Mouse (Mus musculus): ENCODE results near the gene BC016579.

Gene BC016579

DNA sequence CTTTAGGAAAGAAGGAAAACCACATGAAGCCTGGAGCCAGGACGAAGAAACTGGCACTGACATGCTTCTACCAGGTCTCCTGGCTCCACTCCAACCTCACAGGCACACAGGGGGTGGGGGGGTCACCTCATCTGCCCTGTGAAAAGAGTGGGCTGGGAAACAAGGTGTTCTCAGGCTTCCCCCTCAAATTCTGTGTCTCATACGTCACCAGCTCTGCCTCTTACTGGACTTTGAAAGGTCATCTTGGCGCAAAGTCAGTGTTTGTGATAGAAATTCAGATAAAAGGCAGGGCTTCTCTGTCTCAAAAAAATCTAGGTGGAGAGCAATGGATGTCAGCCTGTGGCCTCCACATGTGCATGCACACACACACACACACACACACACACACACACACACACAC, 12.6 kb downstream of the BC016579 start:
- DNase-seq = no peak

DNA sequence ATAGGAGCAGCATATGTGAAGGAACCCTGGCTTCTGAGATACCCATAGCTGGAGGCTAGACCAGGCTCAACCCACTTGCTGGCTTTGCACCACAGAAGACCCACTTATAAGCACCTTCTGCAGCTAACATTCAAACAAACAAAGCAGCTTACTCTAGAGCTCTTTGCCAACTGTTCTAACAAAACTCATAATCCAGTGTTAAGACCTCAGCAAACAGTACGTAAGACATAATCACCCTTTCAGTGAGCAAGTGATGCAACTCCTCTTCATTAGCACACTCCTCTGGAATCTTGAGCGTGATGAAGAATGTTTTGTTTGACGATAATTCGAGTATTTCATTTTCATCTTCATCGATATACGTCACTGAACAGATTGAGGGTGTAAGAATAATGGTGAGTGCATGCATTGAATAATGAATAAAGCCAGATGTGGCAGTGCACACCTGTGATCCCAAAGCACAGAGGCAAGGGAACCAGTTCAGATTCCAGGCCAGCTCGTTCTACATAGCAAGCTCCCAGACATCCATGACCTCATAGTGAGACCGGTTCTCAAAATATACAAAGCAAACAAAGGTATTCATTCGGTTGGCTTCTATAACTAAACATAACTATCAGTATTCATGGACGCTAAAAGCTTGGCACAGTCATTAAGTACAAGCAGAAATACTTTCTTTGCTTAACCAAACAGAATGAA, 13.7 kb downstream of the BC016579 start:
- DNase-seq = no peak

DNA sequence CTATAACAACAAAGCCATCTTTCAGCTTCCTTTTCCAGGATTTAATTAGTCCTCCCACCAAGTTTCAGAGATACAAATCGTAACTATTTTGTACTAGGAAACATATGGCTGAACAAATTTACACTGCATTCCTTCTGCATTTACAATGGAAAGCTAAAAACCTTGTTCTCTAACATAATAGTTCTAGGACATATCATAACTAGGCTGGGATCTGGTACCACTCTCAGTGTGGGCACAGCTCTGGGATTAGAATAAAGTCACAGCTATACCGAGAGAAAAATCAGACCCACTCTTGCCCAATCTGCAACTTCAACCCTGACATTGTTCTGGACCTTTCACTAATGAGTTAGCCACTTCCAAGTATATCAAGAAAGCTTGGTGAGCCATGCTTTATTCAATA, 18.0 kb downstream of the BC016579 start:
- no peak for DNase-seq

GRCm38 (mm10) chr16:45632420-45632819, 21.4 kb downstream of the BC016579 start:
- DNase-seq = no peak

- peak; percentile 6 to 10 for DNase-seq
Measured at GRCm38 (mm10) chr16:45630347-45630960, 23.4 kb downstream of the BC016579 start.

GRCm38 (mm10) chr16:45629497-45630105, 24.3 kb downstream of the BC016579 start:
- no peak for DNase-seq

- no peak for DNase-seq
Measured at GRCm38 (mm10) chr16:45625342-45625741, 28.5 kb downstream of the BC016579 start.

GRCm38 (mm10) chr16:45624791-45625190, 29.1 kb downstream of the BC016579 start:
- DNase-seq = no peak

- no peak for DNase-seq
Measured at GRCm38 (mm10) chr16:45623230-45623629, 30.6 kb downstream of the BC016579 start.

- DNase-seq = no peak
Measured at GRCm38 (mm10) chr16:45619751-45620375, 34.0 kb downstream of the BC016579 start.

GRCm38 (mm10) chr16:45615944-45616343, 37.9 kb downstream of the BC016579 start:
- no peak for DNase-seq

- no peak for DNase-seq
Measured at GRCm38 (mm10) chr16:45613247-45613646, 40.6 kb downstream of the BC016579 start.

- no peak for DNase-seq
Measured at GRCm38 (mm10) chr16:45610267-45610666, 43.6 kb downstream of the BC016579 start, which contains the start of gene Gcsam. Gcsam (plus strand) TSS chr16:45610380.

DNA sequence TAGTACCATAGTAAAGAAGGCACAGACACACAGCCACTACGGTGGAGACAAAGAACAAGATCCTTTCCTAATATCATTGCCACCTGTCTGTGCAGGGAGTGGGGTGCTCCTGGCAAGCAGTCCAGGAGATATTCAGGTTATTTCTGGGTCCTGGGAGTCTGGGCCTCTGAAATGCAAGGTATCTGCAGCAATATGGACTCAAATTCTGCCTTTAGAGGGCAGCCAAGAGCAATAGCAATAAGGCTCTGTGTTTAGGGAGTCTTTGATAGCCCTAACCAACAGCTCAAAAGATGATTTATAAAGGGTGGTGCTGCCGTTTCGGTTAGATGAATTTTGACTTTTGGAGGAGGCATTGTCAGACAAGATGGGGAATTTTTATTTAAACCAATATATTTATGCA, 44.6 kb downstream of the BC016579 start:
- DNase-seq = no peak

GRCm38 (mm10) chr16:45608481-45608954, 45.4 kb downstream of the BC016579 start:
- no peak for DNase-seq

GRCm38 (mm10) chr16:45595494-45595893, 58.4 kb downstream of the BC016579 start:
- no peak for DNase-seq

DNA sequence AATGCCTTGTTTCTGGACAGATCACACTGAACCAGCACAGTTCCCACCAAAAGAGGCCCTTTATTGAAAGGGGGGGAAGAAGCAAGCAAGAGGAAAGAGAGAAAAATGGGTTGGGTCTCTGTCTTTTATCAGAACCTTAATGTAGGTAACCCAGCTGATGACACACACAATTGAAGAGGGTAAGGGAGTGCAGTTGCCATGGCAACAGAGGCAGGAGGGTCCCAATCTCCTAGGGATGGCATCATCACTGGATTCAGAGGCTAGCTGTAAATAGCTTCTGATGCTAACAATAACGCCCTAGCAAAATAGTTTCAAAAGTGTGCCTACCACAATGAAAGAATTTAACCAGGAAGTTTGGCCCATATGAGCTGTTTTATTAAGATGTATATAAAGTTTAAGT, 60.2 kb downstream of the BC016579 start:
- DNase-seq = no peak

- peak in 1 of 2 experiments; percentile 10 for DNase-seq
Measured at GRCm38 (mm10) chr16:45582512-45582911, 71.4 kb downstream of the BC016579 start.

DNA sequence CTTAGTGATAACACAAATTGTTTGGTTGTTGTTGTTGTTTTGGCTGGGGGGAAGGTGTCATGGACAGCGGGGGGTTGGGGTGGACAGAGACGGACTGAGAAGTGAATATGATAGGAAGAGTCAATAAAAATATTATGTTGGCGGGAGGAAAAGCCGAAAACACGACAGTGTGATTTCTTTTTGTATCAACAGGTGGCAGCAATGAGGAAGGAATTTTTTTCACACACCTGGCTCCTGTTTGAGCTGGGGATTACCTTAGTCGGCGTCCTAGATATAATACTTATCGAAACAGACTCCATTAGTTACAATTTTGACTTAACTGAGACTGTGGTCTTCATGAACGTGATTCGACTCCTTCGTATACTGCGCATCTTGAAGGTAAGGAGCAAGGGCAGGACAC, 74.0 kb downstream of the BC016579 start:
- DNase-seq = no peak

Measured in thymus, adult 18-20 months (tissue).